In genomic region chr1:193130839-193131238, GRCm38 (mm10) we compare ENCODE assay signal across 7 mouse cellular contexts. TPM values are rescaled to one million over a fixed set of nuclear protein-coding genes. Genes with fewer than 3 reads are reported as not detected.
DNase-seq lines count a peak whose midpoint lies in the region; ATAC-seq and TF ChIP-seq lines count a peak whose summit lies in the region.

No protein-coding gene starts in this region.

- peak overlapping the region; percentile 89; the same call in 1 of the 2 replicates for H3K4me2 ChIP-seq in lung, postnatal 0 days (replicated peaks; ENCODE audit: low read depth, low read length)
- H3K4me2 ChIP-seq in embryonic facial prominence, embryonic 15.5 days (replicated peaks): peak overlapping the region; percentile 69; the same call in 1 of the 2 replicates
- peak overlapping the region; percentile 57 for H3K4me2 ChIP-seq in stomach, embryonic 15.5 days

- H3K27ac ChIP-seq in lung, postnatal 0 days (ENCODE audit: low read length): no peak overlapping the region
- no peak overlapping the region for H3K27ac ChIP-seq in embryonic facial prominence, embryonic 15.5 days (replicated peaks)
- H3K27ac ChIP-seq in limb, embryonic 10.5 days: peak overlapping the region; percentile 86
- H3K27ac ChIP-seq in stomach, embryonic 15.5 days: peak overlapping the region; percentile 76
- no peak overlapping the region for H3K27ac ChIP-seq in cerebellum, adult 2 months (ENCODE audit: insufficient read depth, low read length)

- ATAC-seq in lung, postnatal 0 days: no peak
- no peak for ATAC-seq in embryonic facial prominence, embryonic 15.5 days (ENCODE audit: insufficient number of reproducible peaks, low FRiP score, low TSS enrichment, low read depth)
- ATAC-seq in stomach, embryonic 15.5 days (ENCODE audit: insufficient read depth, low FRiP score, low read depth): peak; percentile 36; the same call in 1 of the 2 replicates

- no peak overlapping the region for H3K4me3 ChIP-seq in lung, postnatal 0 days (ENCODE audit: low read depth, low read length)
- peak overlapping the region; percentile 96; the same call in 1 of the 2 replicates for H3K4me3 ChIP-seq in embryonic facial prominence, embryonic 15.5 days (replicated peaks)
- peak overlapping the region; percentile 82 for H3K4me3 ChIP-seq in limb, embryonic 10.5 days
- H3K4me3 ChIP-seq in stomach, embryonic 15.5 days (replicated peaks): peak overlapping the region; percentile 87; the same call in 1 of the 2 replicates
- H3K4me3 ChIP-seq in cerebellum, adult 2 months (replicated peaks; ENCODE audit: insufficient read depth, low read depth, low read length): no peak overlapping the region

- H3K36me3 ChIP-seq in lung, postnatal 0 days (ENCODE audit: insufficient read depth, low read length): no peaks in the 10 kb centered on the region
- H3K36me3 ChIP-seq in embryonic facial prominence, embryonic 15.5 days: peaks cover 19% of the 10 kb centered on the region
- peaks cover 25% of the 10 kb centered on the region for H3K36me3 ChIP-seq in limb, embryonic 10.5 days
- H3K36me3 ChIP-seq in stomach, embryonic 15.5 days: 0 out of 2 replicates have a peak, but pooled peaks cover 10% of the 10 kb centered on the region

- DNase-seq in lung, postnatal 0 days (ENCODE audit: low spot score): no peak
- DNase-seq in lung, postnatal 25 days (ENCODE audit: low spot score): no peak
- no peak for DNase-seq in limb, embryonic 10.5 days (ENCODE audit: low spot score)
- DNase-seq in cerebellum, postnatal 4 days (ENCODE audit: low spot score in 2 of 2): no peak
- DNase-seq in cerebellum, adult 2 months: no peak

- TF ChIP-seq EP300 in lung, postnatal 0 days (IDR thresholded peaks at IDR 0.05): no peak

- 68% methylated on average over 8 of the region's 8 CpGs for WGBS in lung, postnatal 0 days
- 76% methylated on average over 8 of the region's 8 CpGs for WGBS in embryonic facial prominence, embryonic 15.5 days
- 67% methylated on average over 8 of the region's 8 CpGs for WGBS in limb, embryonic 10.5 days
- 49% methylated on average over 8 of the region's 8 CpGs for WGBS in stomach, embryonic 15.5 days
- 84% methylated on average over 8 of the region's 8 CpGs for WGBS in cerebellum, adult 2 months

- no peak overlapping the region for H3K9ac ChIP-seq in lung, postnatal 0 days (replicated peaks; ENCODE audit: low read depth)
- H3K9ac ChIP-seq in embryonic facial prominence, embryonic 15.5 days: no peak overlapping the region
- H3K9ac ChIP-seq in stomach, embryonic 15.5 days: no peak overlapping the region

- H3K4me1 ChIP-seq in lung, postnatal 0 days (ENCODE audit: insufficient read depth, low read depth, low read length): no peaks in the 10 kb centered on the region; the same call in 1 of the 2 replicates
- peaks cover 13% of the 10 kb centered on the region for H3K4me1 ChIP-seq in embryonic facial prominence, embryonic 15.5 days
- H3K4me1 ChIP-seq in limb, embryonic 10.5 days: peaks cover 11% of the 10 kb centered on the region
- H3K4me1 ChIP-seq in stomach, embryonic 15.5 days: peaks cover 12% of the 10 kb centered on the region
- H3K4me1 ChIP-seq in cerebellum, adult 2 months (ENCODE audit: control insufficient read depth, insufficient read depth, low read length): no peaks in the 10 kb centered on the region

- no peak for TF ChIP-seq POLR2A in cerebellum, adult 2 months (IDR thresholded peaks at IDR 0.05; ENCODE audit: borderline replicate concordance, insufficient read depth, low read length)

- TF ChIP-seq CTCF in lung, postnatal 0 days (IDR thresholded peaks at IDR 0.05): no peak
- TF ChIP-seq CTCF in cerebellum, adult 2 months (IDR thresholded peaks at IDR 0.05; ENCODE audit: borderline replicate concordance, insufficient read depth, low read depth, low read length): no peak

- no peaks in the 10 kb centered on the region for H3K9me3 ChIP-seq in lung, postnatal 0 days (ENCODE audit: low read length)
- H3K9me3 ChIP-seq in embryonic facial prominence, embryonic 15.5 days (replicated peaks): no peaks in the 10 kb centered on the region
- no peaks in the 10 kb centered on the region for H3K9me3 ChIP-seq in limb, embryonic 10.5 days (replicated peaks)
- no peaks in the 10 kb centered on the region for H3K9me3 ChIP-seq in stomach, embryonic 15.5 days

- no peaks in the 10 kb centered on the region for H3K27me3 ChIP-seq in lung, postnatal 0 days (replicated peaks; ENCODE audit: insufficient read depth, low read length)
- no peaks in the 10 kb centered on the region for H3K27me3 ChIP-seq in embryonic facial prominence, embryonic 15.5 days
- no peaks in the 10 kb centered on the region for H3K27me3 ChIP-seq in limb, embryonic 10.5 days (ENCODE audit: low read depth, poor library complexity, severe bottlenecking)
- H3K27me3 ChIP-seq in stomach, embryonic 15.5 days (replicated peaks): no peaks in the 10 kb centered on the region
- H3K27me3 ChIP-seq in cerebellum, adult 2 months (ENCODE audit: control insufficient read depth, insufficient read depth, low read length): no peaks in the 10 kb centered on the region

RNA-seq across cellular contexts. Expression of gene Diexf, which starts 0.8 kb away (rescaled TPM):
- polyA plus RNA-seq in lung, postnatal 0 days (2015; fragmentation: Nextera tagmentation; extraction: Ambion mirVana): 2.5 and 2.9 TPM in 2 replicates
- 8.2 and 8.6 TPM in 2 replicates for polyA plus RNA-seq in embryonic facial prominence, embryonic 15.5 days (2015; fragmentation: Nextera tagmentation; extraction: Ambion mirVana)
- 10.1 and 11.5 TPM in 2 replicates for polyA plus RNA-seq in limb, embryonic 10.5 days (2016; fragmentation: Nextera tagmentation; extraction: Ambion mirVana)
- 6.8 and 8.5 TPM in 2 replicates for polyA plus RNA-seq in stomach, embryonic 15.5 days (2015; fragmentation: Nextera tagmentation; extraction: Ambion mirVana)
- polyA plus RNA-seq in cerebellum, adult 2 months (2012; rRNA removed): 17.7 and 18.9 TPM in 2 replicates

RNA-seq across cellular contexts. Expression of gene Irf6, which starts 22.1 kb away (rescaled TPM):
- polyA plus RNA-seq in lung, postnatal 0 days (2015; fragmentation: Nextera tagmentation; extraction: Ambion mirVana): 14.3 and 17.0 TPM in 2 replicates
- polyA plus RNA-seq in embryonic facial prominence, embryonic 15.5 days (2015; fragmentation: Nextera tagmentation; extraction: Ambion mirVana): 51.2 and 56.7 TPM in 2 replicates
- 8.0 and 8.9 TPM in 2 replicates for polyA plus RNA-seq in limb, embryonic 10.5 days (2016; fragmentation: Nextera tagmentation; extraction: Ambion mirVana)
- 56.3 and 56.6 TPM in 2 replicates for polyA plus RNA-seq in stomach, embryonic 15.5 days (2015; fragmentation: Nextera tagmentation; extraction: Ambion mirVana)
- 0.89 and 2.0 TPM in 2 replicates for polyA plus RNA-seq in cerebellum, adult 2 months (2012; rRNA removed)

RNA-seq across cellular contexts. Expression of gene A130010J15Rik, which starts 37.0 kb away (rescaled TPM):
- polyA plus RNA-seq in lung, postnatal 0 days (2015; fragmentation: Nextera tagmentation; extraction: Ambion mirVana): 8.3 and 8.4 TPM in 2 replicates
- polyA plus RNA-seq in embryonic facial prominence, embryonic 15.5 days (2015; fragmentation: Nextera tagmentation; extraction: Ambion mirVana): 15.3 and 15.9 TPM in 2 replicates
- polyA plus RNA-seq in limb, embryonic 10.5 days (2016; fragmentation: Nextera tagmentation; extraction: Ambion mirVana): 16.7 and 18.4 TPM in 2 replicates
- polyA plus RNA-seq in stomach, embryonic 15.5 days (2015; fragmentation: Nextera tagmentation; extraction: Ambion mirVana): 14.6 and 16.3 TPM in 2 replicates
- polyA plus RNA-seq in cerebellum, adult 2 months (2012; rRNA removed): 4.0 and 4.3 TPM in 2 replicates

Comparison
In these comparisons a context has a peak if more than half of its experiments do, and no peak if none do; other contexts are left out.
1. H3K27ac ChIP-seq: peak in limb, embryonic 10.5 days (single experiment) and stomach, embryonic 15.5 days (single experiment); none in lung, postnatal 0 days (single experiment), embryonic facial prominence, embryonic 15.5 days (single experiment) and cerebellum, adult 2 months (single experiment).
2. H3K4me3 ChIP-seq: peak in embryonic facial prominence, embryonic 15.5 days (single experiment), limb, embryonic 10.5 days (single experiment) and stomach, embryonic 15.5 days (single experiment); none in lung, postnatal 0 days (single experiment) and cerebellum, adult 2 months (single experiment).
3. Peak in every context shown above with its lines, with median percentiles within 50 percentile points of each other: H3K4me2 ChIP-seq.